Mouse (Mus musculus): ENCODE measurements around the gene Gm10778. TPM values are rescaled to one million over a fixed set of nuclear protein-coding genes. Genes with fewer than 3 reads are reported as not detected.

The Gm10778 gene
- 1 to 10 TPM; 2.7 to 2.9 TPM for total RNA-seq (2021)

- intact Hi-C loops (cut with DNase I) = loop anchor here (5.0 kb wide), 1 partner anchor 518 kb away; no protein-coding TSS in a partner anchor
- peak; percentile 91 to 94 for DNase-seq
These were observed at the start of gene Gm10778 for GRCm38 (mm10) chr10:81648803-81649775. Gene Gm10778 (plus strand): TSS chr10:81649059.

DNA sequence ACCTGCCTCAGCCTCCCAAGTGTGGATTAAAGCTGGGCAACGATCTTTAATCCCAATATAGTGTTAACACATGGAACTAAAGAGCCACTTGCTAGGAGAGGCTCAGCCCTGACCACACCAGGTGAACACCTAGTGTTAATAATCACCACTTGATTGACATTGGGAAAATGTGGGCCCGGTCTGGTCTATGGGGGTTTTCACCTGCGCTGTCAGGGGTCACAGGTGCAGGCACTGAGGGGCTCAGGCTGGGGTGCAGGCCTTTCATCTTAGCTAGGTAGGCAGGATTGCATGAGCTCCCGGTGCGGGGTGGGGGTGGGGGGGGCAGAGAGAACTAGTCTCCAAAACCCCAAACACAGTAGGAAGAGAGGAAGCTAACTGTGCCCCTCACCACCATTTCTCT is 49.2 kb upstream of the Gm10778 start:
- intact Hi-C loops (cut with DNase I) = loop anchor here (2.0 to 10.0 kb wide), 2 partner anchors 27 to 45 kb away; partner anchors contain the start of gene Aes
- DNase-seq = no peak

- DNase-seq = no peak
- intact Hi-C loops (cut with DNase I) = loop anchor here (10.0 kb wide), 1 partner anchor 45 kb away; the partner anchor contains the start of gene Aes
These were observed 48.8 kb upstream of the Gm10778 start for GRCm38 (mm10) chr10:81600096-81600495.

DNA sequence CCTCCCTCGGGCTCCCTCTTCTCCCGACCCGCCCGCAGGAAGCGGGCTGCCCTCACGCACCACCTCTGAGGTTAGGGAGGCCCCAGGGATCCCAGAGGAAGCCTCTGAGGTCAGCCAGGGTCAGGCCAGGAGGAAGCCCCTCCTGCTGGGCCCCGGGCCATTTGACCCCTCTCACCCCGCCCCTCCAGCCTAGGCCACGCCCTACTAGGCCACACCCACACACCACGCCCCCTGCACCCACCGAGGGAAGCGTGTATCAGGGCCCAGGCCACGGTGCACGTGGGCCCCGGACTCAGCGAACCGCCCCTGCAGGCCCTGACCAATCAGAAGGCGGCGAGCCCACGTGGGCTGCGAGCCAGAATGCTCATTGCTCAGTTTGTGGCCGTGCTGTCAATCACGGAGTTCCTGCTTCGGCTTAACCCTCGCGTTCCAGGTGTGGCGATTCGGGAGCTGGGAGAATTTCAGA is 48.1 kb upstream of the Gm10778 start, which contains the start of gene Tle6:
TSS of gene Tle6 (minus strand) at position 336 of the 466 bp plus-strand sequence.
- peak; percentile 95 to 96 for DNase-seq
- intact Hi-C loops (cut with DNase I) = loop anchor here (10.0 kb wide), 1 partner anchor 46 kb away; the partner anchor contains the start of gene Aes

- no peak for DNase-seq
- intact Hi-C loops (cut with DNase I) = loop anchor here (10.0 kb wide), 1 partner anchor 47 kb away; the partner anchor contains the start of gene Aes
These were observed 47.4 kb upstream of the Gm10778 start for GRCm38 (mm10) chr10:81601396-81601905.

GRCm38 (mm10) chr10:81602741-81603151 is 46.1 kb upstream of the Gm10778 start:
- intact Hi-C loops (cut with DNase I) = loop anchor here (10.0 kb wide), 1 partner anchor 48 kb away; the partner anchor contains the start of gene Aes
- DNase-seq = peak; percentile 41 to 51

- no peak for DNase-seq
- intact Hi-C loops (cut with DNase I) = loop anchor here (2.0 to 10.0 kb wide), 2 partner anchors 49 to 101 kb away; partner anchors contain the start of gene Aes
These were observed 44.6 kb upstream of the Gm10778 start for GRCm38 (mm10) chr10:81604019-81604967.

- peak; percentile 92 to 95 for DNase-seq
- intact Hi-C loops (cut with DNase I) = loop anchor here (2.0 to 10.0 kb wide), 3 partner anchors 50 to 567 kb away; partner anchors contain the start of gene Aes
These were observed 43.7 kb upstream of the Gm10778 start for GRCm38 (mm10) chr10:81604968-81605665.

DNA sequence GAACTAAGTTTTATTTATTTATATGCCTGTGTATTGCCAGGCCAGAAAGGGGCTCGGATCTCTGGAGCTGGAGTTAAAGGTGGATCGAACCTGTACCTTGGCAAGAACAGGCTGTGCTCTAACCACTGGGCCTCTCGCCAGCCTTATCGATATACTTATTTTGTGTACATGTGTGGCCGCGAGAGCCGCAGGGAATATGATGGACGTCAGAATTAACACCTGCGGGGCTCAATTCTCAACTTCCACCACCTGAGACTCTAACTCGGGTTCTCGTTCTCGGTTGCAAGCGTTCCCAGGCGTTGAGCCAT is 43.2 kb upstream of the Gm10778 start:
- DNase-seq = no peak
- intact Hi-C loops (cut with DNase I) = loop anchor here (2.0 to 10.0 kb wide), 3 partner anchors 51 to 567 kb away; partner anchors contain the start of gene Aes

- intact Hi-C loops (cut with DNase I) = loop anchor here (2.0 to 10.0 kb wide), 3 partner anchors 51 to 566 kb away; partner anchors contain the start of gene Aes
- peak; percentile 97 for DNase-seq
These were observed 42.7 kb upstream of the Gm10778 start, which contains the start of gene BC025920 for GRCm38 (mm10) chr10:81605974-81606751. Gene BC025920 (plus strand): TSS chr10:81606270.

DNA sequence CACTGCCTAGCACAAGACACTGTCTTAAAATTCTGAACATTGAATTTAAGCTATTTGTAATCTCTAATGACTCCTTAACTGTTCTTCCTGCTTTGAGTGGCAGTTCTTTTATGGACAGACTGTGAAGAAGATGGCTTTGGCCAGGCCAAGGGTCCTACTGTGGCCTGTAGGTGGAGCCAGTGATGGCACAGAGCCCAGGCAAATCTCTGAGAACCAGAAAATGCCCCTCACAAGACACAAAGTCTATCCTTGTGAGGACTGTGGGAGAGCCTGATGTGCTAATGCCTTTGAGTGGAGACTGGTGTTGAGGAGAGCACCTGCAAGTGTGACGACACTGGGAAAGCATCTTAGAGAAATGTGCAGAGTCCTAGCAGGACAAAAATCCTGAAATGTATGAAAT is 40.6 kb upstream of the Gm10778 start:
- intact Hi-C loops (cut with DNase I) = loop anchor here (5.0 to 10.0 kb wide), 2 partner anchors 54 to 564 kb away; partner anchors contain the start of gene Aes
- no peak for DNase-seq

DNA sequence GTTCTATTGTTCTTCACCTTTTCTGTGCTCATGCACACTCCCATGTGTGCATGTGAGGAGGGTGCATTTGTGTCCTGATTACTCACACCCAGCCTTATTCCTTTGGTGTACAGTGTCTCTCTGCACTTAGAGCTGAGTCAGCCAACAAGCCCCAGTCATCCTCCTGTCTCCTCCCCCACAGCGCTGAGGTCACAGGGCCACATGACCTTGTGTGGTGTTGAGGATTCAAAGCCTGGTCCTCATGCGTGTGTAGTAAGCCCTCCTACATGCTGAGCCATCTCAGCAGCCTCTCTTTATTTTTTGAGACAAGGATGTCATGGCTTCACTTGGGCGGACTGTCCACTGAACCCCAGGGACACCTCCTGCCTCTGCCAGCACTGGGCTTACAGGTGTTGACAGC is 36.1 kb upstream of the Gm10778 start:
- intact Hi-C loops (cut with DNase I) = no loop called here
- DNase-seq = no peak

DNA sequence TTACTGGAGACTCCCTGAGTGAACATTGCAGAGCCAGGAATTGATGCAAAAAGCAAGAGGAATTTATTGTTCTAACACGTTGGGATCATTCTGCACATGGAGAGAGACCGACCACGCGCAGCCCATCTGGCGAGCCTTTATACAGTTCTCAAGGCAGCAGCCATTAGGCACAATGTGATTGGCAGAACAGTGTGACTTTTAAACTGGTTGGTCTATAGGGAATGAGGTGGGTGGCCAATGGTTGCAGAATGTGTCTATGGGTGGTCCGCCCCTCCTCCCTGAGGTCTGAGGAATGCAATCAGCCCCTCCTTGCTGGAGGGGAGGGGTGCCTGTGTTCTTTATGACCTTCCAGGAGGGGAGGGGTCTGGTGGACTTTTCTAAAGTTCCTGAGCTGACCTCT is 33.4 kb upstream of the Gm10778 start:
- DNase-seq = no peak
- intact Hi-C loops (cut with DNase I) = no loop called here

DNA sequence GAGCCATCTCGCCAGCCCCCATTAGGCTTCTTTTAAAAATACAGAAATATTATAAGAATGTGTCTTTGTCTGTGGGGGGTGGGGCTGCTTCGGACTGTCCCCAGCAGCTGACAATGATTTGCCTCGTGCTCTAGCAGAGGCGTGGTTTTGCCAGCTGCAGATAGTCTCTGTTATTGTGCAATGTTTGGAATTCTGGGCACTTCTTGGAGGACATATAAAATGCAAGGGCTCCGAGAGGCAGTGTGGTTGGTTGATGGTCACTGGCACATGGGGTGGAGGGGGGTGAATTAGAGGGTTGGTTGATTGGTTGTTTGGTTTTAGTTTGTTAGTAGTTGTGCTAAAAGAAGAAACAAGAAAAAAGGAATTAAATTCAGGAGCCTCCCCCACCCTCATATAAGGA is 28.9 kb upstream of the Gm10778 start:
- intact Hi-C loops (cut with DNase I) = loop anchor here (5.0 kb wide), 1 partner anchor 552 kb away; no protein-coding TSS in a partner anchor
- no peak for DNase-seq

DNA sequence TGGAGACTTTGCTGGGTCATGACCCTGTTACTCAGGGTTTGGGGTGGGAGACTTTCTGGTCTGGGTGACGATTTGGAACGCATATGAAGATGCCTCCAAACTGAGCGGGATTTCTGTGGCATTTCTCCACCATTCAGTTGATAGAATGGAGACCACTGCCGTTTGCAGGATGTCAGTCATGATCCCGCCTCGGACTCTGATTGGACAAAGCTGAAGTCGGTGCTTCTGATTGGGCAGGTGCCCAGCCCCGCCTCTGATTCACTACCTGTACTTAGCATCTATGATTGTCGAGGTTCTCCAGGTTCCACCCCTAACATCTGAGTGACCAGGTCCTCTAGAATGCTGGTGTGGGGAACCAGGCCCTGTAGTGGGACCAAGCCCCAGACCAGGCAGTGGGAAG is 28.1 kb upstream of the Gm10778 start:
- no peak for DNase-seq
- intact Hi-C loops (cut with DNase I) = loop anchor here (5.0 kb wide), 1 partner anchor 552 kb away; no protein-coding TSS in a partner anchor

- intact Hi-C loops (cut with DNase I) = loop anchor here (5.0 kb wide), 1 partner anchor 549 kb away; no protein-coding TSS in a partner anchor
These were observed 25.4 kb upstream of the Gm10778 start for GRCm38 (mm10) chr10:81623441-81623840.

GRCm38 (mm10) chr10:81626101-81626993 is 22.5 kb upstream of the Gm10778 start:
- no peak for DNase-seq
- intact Hi-C loops (cut with DNase I) = no loop called here

More at GRCm38 (mm10) chr10:81623441-81623840, 25.4 kb upstream of the Gm10778 start:
- no peak for DNase-seq

Data from heart, postnatal 10 days (tissue).